Mouse (Mus musculus): Measurements from ENCODE around the gene Kif21b.

GRCm38 (mm10) chr1:136143514-136143913 is 12.3 kb downstream of the Kif21b start:
- TF ChIP-seq CHD2 (IDR thresholded peaks at IDR 0.05; ENCODE audit: low read depth, low read length) (no peak), HCFC1 (IDR thresholded peaks at IDR 0.05; ENCODE audit: borderline replicate concordance, insufficient read depth, low read length) (no peak), ZC3H11A (IDR thresholded peaks at IDR 0.05; ENCODE audit: borderline replicate concordance, low read depth, low read length) (no peak), MAFK (IDR thresholded peaks at IDR 0.05; ENCODE audit: insufficient read depth, low read depth, low read length) (no peak), ZNF384 (IDR thresholded peaks at IDR 0.05; ENCODE audit: low read depth, low read length) (no peak)
